Mouse (Mus musculus) kidney, embryonic 15.5 days (tissue): Measurements from ENCODE around the gene Dact3. TPM values are rescaled to one million over a fixed set of nuclear protein-coding genes. Genes with fewer than 3 reads are reported as not detected.

Experiments
- ATAC-seq: fragments of 200-750 bp; cut with Nextera tagmentation; replicated peaks from 2 replicates; pipeline ENCODE4 v1.8.0; 2017; ENCODE audit warnings: moderate TSS enrichment; ENCODE audit not compliant: low FRiP score
- H3K27ac ChIP-seq: fragments of 300-500 bp; sonication (generic); 2 replicates; pipeline ENCODE4 v1.5.1; 2015; ENCODE audit warnings: mild to moderate bottlenecking, inconsistent platforms
- H3K27me3 ChIP-seq: fragments of 300-500 bp; sonication (generic); 2 replicates; pipeline ENCODE4 v1.6.1; 2015; ENCODE audit warnings: inconsistent platforms
- H3K36me3 ChIP-seq: fragments of 300-500 bp; sonication (generic); 2 replicates; pipeline ENCODE4 v1.6.1; 2015; ENCODE audit warnings: inconsistent platforms
- H3K4me1 ChIP-seq: fragments of 300-500 bp; sonication (generic); 2 replicates; pipeline ENCODE4 v1.6.1; 2015; ENCODE audit warnings: inconsistent platforms
- H3K4me2 ChIP-seq: fragments of 300-500 bp; sonication (generic); 2 replicates; pipeline ENCODE4 v1.6.1; 2015; ENCODE audit warnings: moderate library complexity, mild to moderate bottlenecking, inconsistent platforms
- H3K4me3 ChIP-seq: fragments of 300-500 bp; sonication (generic); replicated peaks from 2 replicates; pipeline ENCODE4 v1.5.1; 2015; ENCODE audit warnings: mild to moderate bottlenecking, inconsistent platforms
- H3K9ac ChIP-seq: fragments of 300-500 bp; sonication (generic); 2 replicates; pipeline ENCODE4 v1.6.1; 2015; ENCODE audit warnings: mild to moderate bottlenecking, inconsistent platforms
- H3K9me3 ChIP-seq: fragments of 300-500 bp; sonication (generic); replicated peaks from 2 replicates; pipeline ENCODE4 v1.6.1; 2016; ENCODE audit warnings: inconsistent platforms
- WGBS: fragments of 180-500 bp; shearing (Covaris S2); methylation state at CpG from one replicate; pipeline ENCODE4 v1.1.7; 2015; ENCODE audit warnings: mixed read lengths; 5-methylcytosine and 5-hydroxymethylcytosine counted together
- polyA plus RNA-seq: library from polyadenylated mRNA; unstranded; fragments of >200 nt; fragmentation: Nextera tagmentation; extraction: Ambion mirVana; gene quantifications from 2 replicates; pipeline ENCODE4 v1.2.1, GENCODE M21; 2015

The Dact3 gene
- polyA plus RNA-seq, 1 experiment from 2014 or later: 2.6 TPM

GRCm38 (mm10) chr7:16920150-16920579 lies 45.0 kb downstream of the Dact3 start:
- no peaks in the 10 kb centered on the region for H3K9me3 ChIP-seq
- ATAC-seq: no peak
- peak overlapping the region; percentile 3; the same call in 1 of the 2 replicates for H3K27ac ChIP-seq
- H3K4me1 ChIP-seq: peaks cover 60% of the 10 kb centered on the region
- 0 out of 2 replicates have a peak overlapping the region, but pooled peaks have one; percentile 3 for H3K4me3 ChIP-seq
- 0 out of 2 replicates have a peak overlapping the region, but pooled peaks have one; percentile 12 for H3K4me2 ChIP-seq
- H3K27me3 ChIP-seq: no peaks in the 10 kb centered on the region
- peaks cover 56% of the 10 kb centered on the region for H3K36me3 ChIP-seq
- no peak overlapping the region for H3K9ac ChIP-seq
- WGBS: 75% methylated on average over 7 of the region's 7 CpGs

GRCm38 (mm10) chr7:16920818-16921791 lies 46.0 kb downstream of the Dact3 start:
- ATAC-seq: no peak
- Histone ChIP-seq H3K36me3 (peaks cover 46% of the 10 kb centered on the region), H3K4me2 (peak overlapping the region; percentile 86), H3K4me1 (peaks cover 60% of the 10 kb centered on the region), H3K4me3 (peak overlapping the region; percentile 96), H3K9me3 (no peaks in the 10 kb centered on the region), H3K27me3 (no peaks in the 10 kb centered on the region), H3K9ac (peak overlapping the region; percentile 90), H3K27ac (peak overlapping the region; percentile 97)
- WGBS: 33% methylated on average over 21 of the region's 21 CpGs

- WGBS: 35% methylated on average over 6 of the region's 6 CpGs
- Histone ChIP-seq H3K27ac (peak overlapping the region; percentile 97), H3K4me2 (peak overlapping the region; percentile 86), H3K9me3 (no peaks in the 10 kb centered on the region), H3K4me1 (peaks cover 60% of the 10 kb centered on the region), H3K27me3 (no peaks in the 10 kb centered on the region), H3K36me3 (peaks cover 38% of the 10 kb centered on the region), H3K9ac (peak overlapping the region; percentile 90), H3K4me3 (peak overlapping the region; percentile 96)
- no peak for ATAC-seq
Observed at GRCm38 (mm10) chr7:16921881-16922335, 46.8 kb downstream of the Dact3 start.

GRCm38 (mm10) chr7:16922360-16922973 lies 47.4 kb downstream of the Dact3 start:
- peak overlapping the region; percentile 90 for H3K9ac ChIP-seq
- peak overlapping the region; percentile 86 for H3K4me2 ChIP-seq
- 43% methylated on average over 10 of the region's 10 CpGs for WGBS
- ATAC-seq: no peak
- H3K27me3 ChIP-seq: no peaks in the 10 kb centered on the region
- H3K4me3 ChIP-seq: peak overlapping the region; percentile 96
- H3K4me1 ChIP-seq: peaks cover 58% of the 10 kb centered on the region
- no peaks in the 10 kb centered on the region for H3K9me3 ChIP-seq
- H3K27ac ChIP-seq: peak overlapping the region; percentile 97
- H3K36me3 ChIP-seq: peaks cover 33% of the 10 kb centered on the region

- H3K9ac ChIP-seq: peak overlapping the region; percentile 90
- H3K36me3 ChIP-seq: peaks cover 23% of the 10 kb centered on the region
- no peaks in the 10 kb centered on the region for H3K9me3 ChIP-seq
- no peaks in the 10 kb centered on the region for H3K27me3 ChIP-seq
- WGBS: under 1% methylated on average over 53 of the region's 57 CpGs
- ATAC-seq: peak; percentile 9; the same call in 1 of the 2 replicates
- H3K27ac ChIP-seq: peak overlapping the region; percentile 97
- H3K4me1 ChIP-seq: peaks cover 49% of the 10 kb centered on the region
- peak overlapping the region; percentile 96 for H3K4me3 ChIP-seq
- peak overlapping the region; percentile 86 for H3K4me2 ChIP-seq
Observed at GRCm38 (mm10) chr7:16923283-16924036, 48.3 kb downstream of the Dact3 start.

- peak within 1 kb of the TSS; percentile 86 for H3K4me2 ChIP-seq
- H3K27me3 ChIP-seq: no peaks in the 10 kb centered on the region
- peak; percentile 94 for ATAC-seq
- peak within 1 kb of the TSS; percentile 90 for H3K9ac ChIP-seq
- H3K36me3 ChIP-seq: peaks cover 15% of the 10 kb centered on the region
- H3K27ac ChIP-seq: peak within 1 kb of the TSS; percentile 97
- H3K4me1 ChIP-seq: peaks cover 41% of the 10 kb centered on the region
- H3K4me3 ChIP-seq: peak within 1 kb of the TSS; percentile 96
- 2% methylated on average over 64 of the region's 64 CpGs for WGBS
- H3K9me3 ChIP-seq: no peaks in the 10 kb centered on the region
Observed at GRCm38 (mm10) chr7:16924037-16924834, 49.1 kb downstream of the Dact3 start, which contains the start of gene Calm3. TSS of gene Calm3 (minus strand) at chr7:16924114.

GRCm38 (mm10) chr7:16928341-16928740 lies 53.2 kb downstream of the Dact3 start:
- H3K27me3 ChIP-seq: no peaks in the 10 kb centered on the region
- no peak for ATAC-seq
- no peak overlapping the region for H3K4me2 ChIP-seq
- H3K36me3 ChIP-seq: no peaks in the 10 kb centered on the region
- H3K27ac ChIP-seq: no peak overlapping the region
- 50% methylated on average over 2 of the region's 2 CpGs for WGBS
- H3K9me3 ChIP-seq: no peaks in the 10 kb centered on the region
- H3K4me3 ChIP-seq: no peak overlapping the region
- peaks cover 14% of the 10 kb centered on the region; the same call in 1 of the 2 replicates for H3K4me1 ChIP-seq
- H3K9ac ChIP-seq: no peak overlapping the region

GRCm38 (mm10) chr7:16930850-16931249 lies 55.7 kb downstream of the Dact3 start:
- 12% methylated on average over 1 of the region's 1 CpGs for WGBS
- Histone ChIP-seq H3K9me3 (no peaks in the 10 kb centered on the region), H3K4me3 (no peak overlapping the region), H3K27ac (no peak overlapping the region), H3K27me3 (no peaks in the 10 kb centered on the region), H3K36me3 (no peaks in the 10 kb centered on the region), H3K4me1 (peaks cover 13% of the 10 kb centered on the region; the same call in 1 of the 2 replicates), H3K4me2 (no peak overlapping the region), H3K9ac (no peak overlapping the region)
- ATAC-seq: no peak

GRCm38 (mm10) chr7:16931968-16932627 lies 57.0 kb downstream of the Dact3 start:
- H3K36me3 ChIP-seq: no peaks in the 10 kb centered on the region
- no peaks in the 10 kb centered on the region for H3K27me3 ChIP-seq
- WGBS: 16% methylated on average over 14 of the region's 14 CpGs

GRCm38 (mm10) chr7:16932704-16933577 lies 57.8 kb downstream of the Dact3 start:
- H3K4me2 ChIP-seq: no peak overlapping the region
- ATAC-seq: no peak
- H3K27ac ChIP-seq: no peak overlapping the region
- H3K9ac ChIP-seq: no peak overlapping the region
- H3K4me3 ChIP-seq: no peak overlapping the region
- H3K36me3 ChIP-seq: no peaks in the 10 kb centered on the region
- WGBS: 37% methylated on average over 14 of the region's 14 CpGs
- H3K9me3 ChIP-seq: no peaks in the 10 kb centered on the region
- H3K4me1 ChIP-seq: peaks cover 13% of the 10 kb centered on the region; the same call in 1 of the 2 replicates
- no peaks in the 10 kb centered on the region for H3K27me3 ChIP-seq

More at GRCm38 (mm10) chr7:16931968-16932627, 57.0 kb downstream of the Dact3 start:
- H3K4me3 ChIP-seq: no peak overlapping the region
- ATAC-seq: peak; percentile 55
- no peak overlapping the region for H3K27ac ChIP-seq
- H3K9me3 ChIP-seq: no peaks in the 10 kb centered on the region
- H3K4me1 ChIP-seq: peaks cover 13% of the 10 kb centered on the region; the same call in 1 of the 2 replicates
- no peak overlapping the region for H3K9ac ChIP-seq
- no peak overlapping the region for H3K4me2 ChIP-seq
